Mouse (Mus musculus) G1E (cell line): ENCODE results near the gene Col18a1. TPM values are rescaled to one million over a fixed set of nuclear protein-coding genes. Genes with fewer than 3 reads are reported as not detected.

Source experiments
- ATAC-seq: 2 replicates; pipeline ENCODE4 v1.8.0; 2016; ENCODE audit warnings: mild to moderate bottlenecking; ENCODE audit not compliant: insufficient number of reproducible peaks, poor library complexity, low FRiP score, severe bottlenecking; ENCODE audit errors: extremely low read depth
- DNase-seq: peaks from one replicate; pipeline ENCODE4 v3.0.0; 2012; ENCODE audit warnings: low spot score
- H3K27me3 ChIP-seq: 2 replicates; pipeline ENCODE4 v1.6.1; 2012; ENCODE audit warnings: mild to moderate bottlenecking, low read length, inconsistent platforms; ENCODE audit not compliant: insufficient read depth
- H3K36me3 ChIP-seq: replicated peaks from 2 replicates; pipeline ENCODE3; 2012; ENCODE audit warnings: mild to moderate bottlenecking, inconsistent platforms
- H3K4me1 ChIP-seq: 2 replicates; pipeline ENCODE4 v1.6.1; 2012; ENCODE audit warnings: low read depth, low read length, inconsistent platforms, mixed read lengths; ENCODE audit not compliant: insufficient read depth
- H3K4me3 ChIP-seq: 2 replicates; pipeline ENCODE4 v1.5.1; 2012; ENCODE audit warnings: low read depth, mild to moderate bottlenecking, inconsistent platforms, low read length, moderate library complexity, mixed read lengths
- H3K9me3 ChIP-seq: replicated peaks from 2 replicates; pipeline ENCODE4 v1.6.1; 2012; ENCODE audit warnings: inconsistent platforms
- CTCF ChIP-seq: IDR thresholded peaks from 2 replicates; pipeline ENCODE4 v1.5.1; 2012; ENCODE audit warnings: low read depth, low read length, inconsistent platforms, mixed read lengths
- GATA1 ChIP-seq: IDR thresholded peaks from 2 replicates; pipeline ENCODE4 v1.6.1; 2012; ENCODE audit warnings: borderline replicate concordance, low read length, inconsistent platforms, mixed read lengths
- GATA2 ChIP-seq: IDR thresholded peaks from 2 replicates; pipeline ENCODE4 v1.6.1; 2012; ENCODE audit warnings: low read depth, low read length, inconsistent platforms, borderline replicate concordance
- POLR2AphosphoS5 ChIP-seq: IDR thresholded peaks from 2 replicates; pipeline ENCODE4 v1.6.1; 2012; ENCODE audit warnings: low read depth, low read length, inconsistent platforms; ENCODE audit not compliant: insufficient replicate concordance
- TAL1 ChIP-seq: conservative IDR thresholded peaks from 2 replicates; pipeline ENCODE4 v1.6.1; 2012; ENCODE audit warnings: low read depth, low read length, inconsistent platforms, mixed read lengths
- polyA plus RNA-seq: library from polyadenylated mRNA; stranded (reverse); fragments of >175 nt; gene quantifications from 2 replicates; pipeline ENCODE4 v1.2.3, GENCODE M21; 2012
- total RNA-seq, 2 experiments: library from RNA; stranded (forward) in 1 of 2; stranded (reverse) in 1 of 2; fragments of 200-1000 nt in 1 of 2; fragments of >200 nt in 1 of 2; fragmentation: Nextera tagmentation in 1 of 2; gene quantifications; 2 replicates each; pipeline ENCODE4 v1.2.3; 2014 to 2017

The Col18a1 gene
- total and polyA plus RNA-seq, 3 experiments = 33.0 to 145 (median 45.1) TPM

- H3K4me1 ChIP-seq = no peaks in the 10 kb centered on the region
- no peak for DNase-seq
- TF ChIP-seq TAL1 = no peak
- no peak for TF ChIP-seq GATA2
- peak; percentile 24; the same call in 1 of the 2 replicates for TF ChIP-seq CTCF
- H3K36me3 ChIP-seq = peaks cover 8% of the 10 kb centered on the region
- no peak overlapping the region for H3K4me3 ChIP-seq
- no peaks in the 10 kb centered on the region for H3K9me3 ChIP-seq
- H3K27me3 ChIP-seq = peaks cover 2% of the 10 kb centered on the region; the same call in 1 of the 2 replicates
- ATAC-seq = no peak
These were observed 45.8 kb downstream of the Col18a1 start for GRCm38 (mm10) chr10:77120501-77120900.

GRCm38 (mm10) chr10:77119437-77119836 lies 46.9 kb downstream of the Col18a1 start:
- H3K4me1 ChIP-seq = no peaks in the 10 kb centered on the region
- DNase-seq (no peak), ATAC-seq (no peak)
- no peaks in the 10 kb centered on the region for H3K9me3 ChIP-seq
- peaks cover 2% of the 10 kb centered on the region; the same call in 1 of the 2 replicates for H3K27me3 ChIP-seq
- no peak overlapping the region for H3K4me3 ChIP-seq
- H3K36me3 ChIP-seq = no peaks in the 10 kb centered on the region
- TF ChIP-seq GATA1 = no peak

- H3K4me3 ChIP-seq = no peak overlapping the region
- no peak for TF ChIP-seq CTCF
- no peak for TF ChIP-seq TAL1
- no peak for TF ChIP-seq POLR2AphosphoS5
- TF ChIP-seq GATA1 = no peak
- TF ChIP-seq GATA2 = no peak
- DNase-seq (no peak), ATAC-seq (no peak)
- H3K36me3 ChIP-seq = peaks cover 5% of the 10 kb centered on the region
- H3K27me3 ChIP-seq = peaks cover 2% of the 10 kb centered on the region; the same call in 1 of the 2 replicates
- no peaks in the 10 kb centered on the region for H3K9me3 ChIP-seq
- no peaks in the 10 kb centered on the region for H3K4me1 ChIP-seq
These were observed 48.0 kb downstream of the Col18a1 start for GRCm38 (mm10) chr10:77118361-77118760.

DNA sequence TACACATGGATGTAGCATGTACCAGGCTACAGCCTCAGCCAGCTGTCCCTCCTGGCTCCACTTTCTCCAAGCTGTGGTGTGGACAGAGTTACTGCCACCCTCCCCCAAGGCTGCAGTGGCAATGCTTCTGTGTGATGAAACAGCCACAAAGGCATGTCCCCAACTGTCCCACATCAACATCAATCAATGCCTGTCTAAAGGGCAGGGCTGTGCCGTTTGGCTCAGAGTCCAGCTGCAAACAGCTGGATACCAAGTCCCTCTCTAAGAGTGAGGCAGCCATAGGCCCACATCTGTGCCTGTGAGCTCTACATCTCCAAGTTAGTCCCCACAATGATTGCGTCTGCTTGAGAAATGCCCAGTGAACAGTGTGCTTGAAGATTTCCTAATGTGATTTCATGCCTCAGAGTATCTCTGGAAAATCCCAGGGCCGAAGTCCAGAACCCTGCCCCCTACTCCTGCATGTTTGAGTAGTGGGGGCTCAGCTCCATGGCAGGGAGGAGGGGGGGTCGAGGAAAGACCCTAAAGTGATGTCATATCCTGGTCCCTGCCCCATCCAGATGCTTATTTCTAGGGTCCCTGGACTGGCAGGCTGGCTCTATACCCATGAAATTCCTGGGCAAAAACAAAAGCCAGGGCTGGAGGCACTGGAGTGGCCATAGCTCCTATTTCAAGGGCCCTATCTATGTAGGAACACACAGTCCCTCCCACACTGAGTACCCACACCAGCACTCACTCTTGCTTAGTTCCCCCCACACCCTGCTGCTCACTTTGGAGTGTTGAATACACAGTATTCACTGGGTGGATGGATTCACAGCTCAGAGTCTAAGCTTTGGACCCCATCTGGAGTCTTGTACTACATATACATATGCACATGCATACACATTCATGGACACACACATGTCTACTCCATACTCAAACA lies 49.6 kb downstream of the Col18a1 start:
- peaks cover 19% of the 10 kb centered on the region for H3K36me3 ChIP-seq
- H3K4me1 ChIP-seq = peaks cover 3% of the 10 kb centered on the region; the same call in 1 of the 2 replicates
- DNase-seq = no peak

DNA sequence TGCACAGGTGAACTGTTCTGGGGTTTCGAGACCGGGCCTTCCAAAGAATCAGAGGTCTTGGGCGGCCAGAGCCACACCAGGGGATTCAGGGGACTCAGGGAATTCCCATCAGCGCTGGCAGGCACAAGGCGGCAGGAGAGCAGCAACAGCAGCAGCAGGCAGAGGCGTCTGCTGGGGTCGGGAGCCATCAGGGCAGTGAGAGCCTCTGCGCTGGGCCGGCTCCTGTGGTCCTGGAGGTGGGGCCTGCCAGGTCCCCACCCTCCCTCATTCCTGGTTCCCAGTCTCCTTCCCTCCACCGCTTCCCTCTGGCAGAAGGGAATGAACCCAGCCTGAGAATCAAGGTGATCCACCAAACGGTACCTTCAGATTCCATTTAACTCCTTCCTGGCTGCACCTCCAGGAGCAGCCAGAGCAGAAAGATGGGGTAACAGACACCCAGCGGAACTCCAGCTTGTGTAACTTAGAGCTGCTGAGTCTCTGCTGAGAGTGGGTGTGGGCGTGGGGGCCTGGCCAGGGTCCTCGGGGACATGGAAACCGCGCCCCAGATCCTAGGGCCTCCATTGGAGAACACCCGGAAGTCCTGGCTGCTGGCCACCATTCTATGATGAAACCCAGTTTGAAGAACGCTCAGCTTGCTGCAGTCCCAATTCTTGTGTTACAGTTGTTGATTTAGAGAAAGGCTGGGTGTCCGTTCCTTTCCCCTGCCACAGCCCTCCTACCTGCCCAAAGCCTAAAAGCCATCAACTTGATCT lies 52.7 kb downstream of the Col18a1 start:
- Histone ChIP-seq H3K36me3 (peaks cover 35% of the 10 kb centered on the region), H3K4me3 (no peak overlapping the region), H3K4me1 (peaks cover 3% of the 10 kb centered on the region; the same call in 1 of the 2 replicates), H3K9me3 (no peaks in the 10 kb centered on the region), H3K27me3 (no peaks in the 10 kb centered on the region)
- TF ChIP-seq CTCF (no peak), POLR2AphosphoS5 (no peak), GATA2 (no peak), TAL1 (no peak), GATA1 (no peak)
- ATAC-seq = no peak
- DNase-seq = no peak

More for the DNA sequence above, 49.6 kb downstream of the Col18a1 start:
- no peak for ATAC-seq
- Histone ChIP-seq H3K4me3 (no peak overlapping the region), H3K27me3 (peaks cover 2% of the 10 kb centered on the region; the same call in 1 of the 2 replicates), H3K9me3 (no peaks in the 10 kb centered on the region)
- TF ChIP-seq CTCF (no peak), GATA1 (no peak), GATA2 (no peak), TAL1 (no peak), POLR2AphosphoS5 (no peak)

- TF ChIP-seq GATA1 (no peak), GATA2 (no peak), POLR2AphosphoS5 (no peak), TAL1 (no peak), CTCF (no peak)
- ATAC-seq = no peak
These were observed 54.6 kb downstream of the Col18a1 start for GRCm38 (mm10) chr10:77111550-77112249.

More at GRCm38 (mm10) chr10:77111550-77112249, 54.6 kb downstream of the Col18a1 start:
- Histone ChIP-seq H3K4me1 (peaks cover 3% of the 10 kb centered on the region; the same call in 1 of the 2 replicates), H3K4me3 (no peak overlapping the region), H3K36me3 (peaks cover 37% of the 10 kb centered on the region), H3K9me3 (no peaks in the 10 kb centered on the region), H3K27me3 (no peaks in the 10 kb centered on the region)
- no peak for DNase-seq
